Mouse (Mus musculus): Measurements from ENCODE around the gene Gm20388. TPM values are rescaled to one million over a fixed set of nuclear protein-coding genes. Genes with fewer than 3 reads are reported as not detected.

The Gm20388 gene
- polyA plus RNA-seq, 2 experiments, result 8.5 TPM; not detected in 1

- H3K36me3 ChIP-seq (replicated peaks; ENCODE audit: control insufficient read depth, insufficient read depth, low read depth), result peaks cover 31% of the 10 kb centered on the region
- peak; percentile 94 to 96 (median 96) for DNase-seq (ENCODE audit: low read depth in 3 of 3, low spot score in 3 of 3)
- peak; percentile 80 for ATAC-seq (ENCODE audit: insufficient read depth)
- H3K27me3 ChIP-seq (ENCODE audit: control insufficient read depth, insufficient read depth, low read length), result no peaks in the 10 kb centered on the region
- peak; percentile 98 for TF ChIP-seq EP300 (IDR thresholded peaks at IDR 0.05; ENCODE audit: low read depth)
- TF ChIP-seq CTCF (IDR thresholded peaks at IDR 0.05; ENCODE audit: low read depth), result no peak
- H3K4me2 ChIP-seq (ENCODE audit: low read depth), result peak overlapping the region; percentile 93
- H3K27ac ChIP-seq, result peak overlapping the region; percentile 99
- peaks cover 48 to 58% of the 10 kb centered on the region in 2 experiments for H3K4me1 ChIP-seq (replicated peaks; ENCODE audit: control insufficient read depth in 2 of 2, insufficient read depth in 2 of 2, low read length in 1 of 2)
- H3K4me3 ChIP-seq (ENCODE audit: insufficient read depth in 1 of 2, low read depth in 2 of 2, low read length in 2 of 2), result peak overlapping the region; percentile 47 to 57
- peak overlapping the region; percentile 90 for H3K9ac ChIP-seq (replicated peaks)
- 29% methylated on average over 18 of the region's 18 CpGs for WGBS (ENCODE audit: insufficient replicate concordance)
- H3K9me3 ChIP-seq (ENCODE audit: control insufficient read depth, low read length), result no peaks in the 10 kb centered on the region
Observed at GRCm38 (mm10) chr8:121899180-121900044, 1988.8 kb downstream of the Gm20388 start.

GRCm38 (mm10) chr8:121901498-121902236 is 1991.0 kb downstream of the Gm20388 start:
- no peaks in the 10 kb centered on the region for H3K27me3 ChIP-seq (ENCODE audit: control insufficient read depth, insufficient read depth, low read length)
- whole genome bisulfite sequencing (ENCODE audit: insufficient replicate concordance), result 75% methylated on average over 8 of the region's 8 CpGs
- peak overlapping the region; percentile 99 for H3K27ac ChIP-seq
- DNase-seq (ENCODE audit: low read depth in 3 of 3, low spot score in 3 of 3), result no peak
- peaks cover 20% of the 10 kb centered on the region for H3K36me3 ChIP-seq (replicated peaks; ENCODE audit: control insufficient read depth, insufficient read depth, low read depth)
- TF ChIP-seq EP300 (IDR thresholded peaks at IDR 0.05; ENCODE audit: low read depth) (no peak), CTCF (IDR thresholded peaks at IDR 0.05; ENCODE audit: low read depth) (no peak)
- peaks cover 60 to 70% of the 10 kb centered on the region in 2 experiments for H3K4me1 ChIP-seq (replicated peaks; ENCODE audit: control insufficient read depth in 2 of 2, insufficient read depth in 2 of 2, low read length in 1 of 2)
- H3K9me3 ChIP-seq (ENCODE audit: control insufficient read depth, low read length), result no peaks in the 10 kb centered on the region
- no peak for ATAC-seq (ENCODE audit: insufficient read depth)
- peak overlapping the region; percentile 7 for H3K9ac ChIP-seq (replicated peaks)
- H3K4me3 ChIP-seq (ENCODE audit: insufficient read depth in 1 of 2, low read depth in 2 of 2, low read length in 2 of 2), result no peak overlapping the region
- peak overlapping the region; percentile 93 for H3K4me2 ChIP-seq (ENCODE audit: low read depth)

DNA sequence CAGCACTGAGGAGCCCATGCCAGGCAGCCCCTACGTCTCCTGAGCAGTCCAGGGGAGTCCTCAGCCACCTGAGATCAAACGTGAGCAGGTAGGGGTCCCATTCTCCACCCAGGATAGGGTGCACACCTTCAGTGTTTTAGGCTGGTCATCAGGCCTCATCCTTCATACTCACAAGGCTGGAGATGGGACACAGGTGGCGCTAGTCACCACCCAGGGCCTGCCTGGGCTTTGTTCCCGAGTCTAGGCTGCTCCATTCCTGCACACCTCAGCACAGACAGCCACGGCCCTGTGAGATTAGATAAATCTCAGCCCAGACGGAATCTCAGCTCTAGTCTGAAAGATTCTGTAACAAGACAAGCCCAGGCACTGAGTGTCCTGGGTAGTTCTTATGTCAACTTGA is 1993.3 kb downstream of the Gm20388 start:
- peak overlapping the region; percentile 70 for H3K4me2 ChIP-seq (ENCODE audit: low read depth)
- WGBS (ENCODE audit: insufficient replicate concordance), result 45% methylated on average over 6 of the region's 6 CpGs
- no peak overlapping the region for H3K9ac ChIP-seq (replicated peaks)
- no peak overlapping the region for H3K27ac ChIP-seq
- H3K27me3 ChIP-seq (ENCODE audit: control insufficient read depth, insufficient read depth, low read length), result no peaks in the 10 kb centered on the region
- H3K36me3 ChIP-seq (replicated peaks; ENCODE audit: control insufficient read depth, insufficient read depth, low read depth), result peaks cover 16% of the 10 kb centered on the region
- H3K4me1 ChIP-seq (replicated peaks; ENCODE audit: control insufficient read depth in 2 of 2, insufficient read depth in 2 of 2, low read length in 1 of 2), result peaks cover 49 to 61% of the 10 kb centered on the region in 2 experiments
- ATAC-seq (ENCODE audit: insufficient read depth), result no peak
- no peak for DNase-seq (ENCODE audit: low read depth in 3 of 3, low spot score in 3 of 3)
- H3K9me3 ChIP-seq (ENCODE audit: control insufficient read depth, low read length), result no peaks in the 10 kb centered on the region
- peak; percentile 59 for TF ChIP-seq CTCF (IDR thresholded peaks at IDR 0.05; ENCODE audit: low read depth)
- TF ChIP-seq EP300 (IDR thresholded peaks at IDR 0.05; ENCODE audit: low read depth), result no peak
- H3K4me3 ChIP-seq (ENCODE audit: insufficient read depth in 1 of 2, low read depth in 2 of 2, low read length in 2 of 2), result peak overlapping the region; percentile 72 to 77; a peak in 3 of 4 replicates

DNA sequence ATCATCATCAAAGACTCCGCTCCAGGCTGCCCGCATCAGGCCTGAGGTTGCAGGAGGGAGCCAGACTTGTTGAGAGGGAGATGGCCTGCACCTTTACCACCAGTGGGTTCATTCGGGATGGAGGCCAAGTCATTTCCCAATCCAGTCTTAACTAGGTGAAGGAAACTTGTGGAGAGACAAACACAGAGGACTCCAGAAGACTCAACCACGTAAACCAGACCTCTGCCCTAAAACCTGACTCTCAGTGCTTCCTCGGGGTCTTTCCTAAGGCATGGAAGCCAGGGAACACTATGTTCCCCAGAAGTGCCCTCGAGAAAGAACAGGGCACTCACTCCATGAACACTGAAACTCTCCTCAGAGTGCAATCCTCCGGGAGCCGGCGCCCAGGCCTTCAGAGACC is 1994.4 kb downstream of the Gm20388 start:
- peaks cover 16% of the 10 kb centered on the region for H3K36me3 ChIP-seq (replicated peaks; ENCODE audit: control insufficient read depth, insufficient read depth, low read depth)
- DNase-seq (ENCODE audit: low read depth in 3 of 3, low spot score in 3 of 3), result no peak
- H3K9me3 ChIP-seq (ENCODE audit: control insufficient read depth, low read length), result no peaks in the 10 kb centered on the region
- peaks cover 49 to 57% of the 10 kb centered on the region in 2 experiments for H3K4me1 ChIP-seq (replicated peaks; ENCODE audit: control insufficient read depth in 2 of 2, insufficient read depth in 2 of 2, low read length in 1 of 2)
- no peak for TF ChIP-seq EP300 (IDR thresholded peaks at IDR 0.05; ENCODE audit: low read depth)
- no peak for TF ChIP-seq CTCF (IDR thresholded peaks at IDR 0.05; ENCODE audit: low read depth)
- no peak for ATAC-seq (ENCODE audit: insufficient read depth)
- H3K9ac ChIP-seq (replicated peaks), result peak overlapping the region; percentile 84
- no peaks in the 10 kb centered on the region for H3K27me3 ChIP-seq (ENCODE audit: control insufficient read depth, insufficient read depth, low read length)
- H3K4me2 ChIP-seq (ENCODE audit: low read depth), result peak overlapping the region; percentile 70
- peak overlapping the region; percentile 72 to 77 for H3K4me3 ChIP-seq (ENCODE audit: insufficient read depth in 1 of 2, low read depth in 2 of 2, low read length in 2 of 2)
- 76% methylated on average over 9 of the region's 9 CpGs for WGBS (ENCODE audit: insufficient replicate concordance)
- peak overlapping the region; percentile 11 for H3K27ac ChIP-seq

- Histone ChIP-seq H3K27me3 (ENCODE audit: control insufficient read depth, insufficient read depth, low read length) (no peaks in the 10 kb centered on the region), H3K9me3 (ENCODE audit: control insufficient read depth, low read length) (no peaks in the 10 kb centered on the region), H3K4me2 (ENCODE audit: low read depth) (peak overlapping the region; percentile 70), H3K9ac (replicated peaks) (peak overlapping the region; percentile 84), H3K4me1 (replicated peaks; ENCODE audit: control insufficient read depth in 2 of 2, insufficient read depth in 2 of 2, low read length in 1 of 2) (peaks cover 45 to 53% of the 10 kb centered on the region in 2 experiments), H3K36me3 (replicated peaks; ENCODE audit: control insufficient read depth, insufficient read depth, low read depth) (peaks cover 16% of the 10 kb centered on the region), H3K4me3 (ENCODE audit: insufficient read depth in 1 of 2, low read depth in 2 of 2, low read length in 2 of 2) (peak overlapping the region; percentile 72 to 77), H3K27ac (peak overlapping the region; percentile 63)
- WGBS (ENCODE audit: insufficient replicate concordance), result 47% methylated on average over 1 of the region's 1 CpGs
- TF ChIP-seq CTCF (IDR thresholded peaks at IDR 0.05; ENCODE audit: low read depth) (no peak), EP300 (IDR thresholded peaks at IDR 0.05; ENCODE audit: low read depth) (no peak)
- DNase-seq (ENCODE audit: low read depth in 3 of 3, low spot score in 3 of 3), result no peak
- no peak for ATAC-seq (ENCODE audit: insufficient read depth)
Observed at GRCm38 (mm10) chr8:121905420-121905819, 1994.8 kb downstream of the Gm20388 start.

Measured in liver, embryonic 14.5 days (tissue).